ENCODE assay signal across 8 mouse cellular contexts in genomic region chr17:21450138-21450704, GRCm38 (mm10). TPM values are rescaled to one million over a fixed set of nuclear protein-coding genes. Genes with fewer than 3 reads are reported as not detected.
DNase-seq lines count a peak whose midpoint lies in the region; ATAC-seq and TF ChIP-seq lines count a peak whose summit lies in the region.

TSS of gene Zfp51 (plus strand) at chr17:21450374.

- TF ChIP-seq CTCF in cortical plate, adult 2 months (IDR thresholded peaks at IDR 0.05; ENCODE audit: extremely low read depth, insufficient read depth, low read length): no peak

- H3K27me3 ChIP-seq in megakaryocyte, embryonic 14.5 days (replicated peaks): no peaks in the 10 kb centered on the region

- H3K36me3 ChIP-seq in megakaryocyte, embryonic 14.5 days (replicated peaks; ENCODE audit: low read length): peaks cover 20% of the 10 kb centered on the region

- peak; percentile 98 for ATAC-seq in activated CD4-positive, CD25-positive, alpha-beta regulatory T cell, adult 4 months

- peak; percentile 91 to 93 for DNase-seq in gastrocnemius, adult 8-10 months (ENCODE audit: low spot score in 2 of 2)
- DNase-seq in hindlimb bud, embryonic 11.5 days (ENCODE audit: extremely low spot score, low read depth, low spot score): peak; percentile 77
- peak; percentile 74 to 84 for DNase-seq in left cerebral cortex, adult 8-10 months (ENCODE audit: low spot score in 2 of 2)
- DNase-seq in right cerebral cortex, postnatal 10 days (ENCODE audit: low spot score in 2 of 2): peak; percentile 90 to 92
- DNase-seq in urinary bladder, postnatal 25 days (ENCODE audit: low spot score): peak; percentile 83

- H3K4me1 ChIP-seq in cortical plate, adult 2 months (ENCODE audit: control insufficient read depth, insufficient read depth, low read length): peaks cover 2% of the 10 kb centered on the region; the same call in 1 of the 2 replicates
- H3K4me1 ChIP-seq in megakaryocyte, embryonic 14.5 days: peaks cover 34% of the 10 kb centered on the region

- no peaks in the 10 kb centered on the region for H3K9me3 ChIP-seq in megakaryocyte, embryonic 14.5 days

- peak within 1 kb of the TSS; percentile 73 for H3K4me3 ChIP-seq in cortical plate, adult 2 months (ENCODE audit: insufficient read depth, low read length)
- H3K4me3 ChIP-seq in megakaryocyte, embryonic 14.5 days (replicated peaks): peak within 1 kb of the TSS; percentile 95

- TF ChIP-seq POLR2A in cortical plate, adult 2 months (IDR thresholded peaks at IDR 0.05; ENCODE audit: extremely low read depth, insufficient read depth, low read length): peak; percentile 32; the same call in 1 of the 2 replicates

- peak within 1 kb of the TSS; percentile 31; the same call in 1 of the 2 replicates for H3K27ac ChIP-seq in cortical plate, adult 2 months (ENCODE audit: insufficient read depth, low read length)

RNA-seq across cellular contexts. Expression of gene Zfp51, which starts in this region (rescaled TPM):
- 10 to 100 TPM; 36.2 to 41.1 TPM for polyA plus RNA-seq in activated CD4-positive, CD25-positive, alpha-beta regulatory T cell, adult 4 months (2017; shearing (Covaris generic))
- polyA plus RNA-seq in cortical plate, adult 2 months (2012; rRNA removed): 3.2 and 3.7 TPM in 2 replicates
- total RNA-seq in gastrocnemius, adult 8-10 months (2022): 10 to 100 TPM; 10.5 to 11.7 (median 10.9) TPM
- 1 to 10 TPM; 4.4 to 6.2 (median 4.7) TPM for total RNA-seq in left cerebral cortex, adult 8-10 months (2022)
- polyA plus RNA-seq in megakaryocyte, embryonic 14.5 days (2012; ENCODE audit: insufficient read depth, low replicate concordance): 0.36 TPM in 1 of 2 replicates, not detected in the other

Comparison
In these comparisons a context has a peak if more than half of its experiments do, and no peak if none do; other contexts are left out.
1. Peak in every context shown above with its lines: DNase-seq, ATAC-seq, H3K4me3 ChIP-seq and H3K27ac ChIP-seq.